ENCODE assay signal across 8 mouse cellular contexts in the genomic region with DNA sequence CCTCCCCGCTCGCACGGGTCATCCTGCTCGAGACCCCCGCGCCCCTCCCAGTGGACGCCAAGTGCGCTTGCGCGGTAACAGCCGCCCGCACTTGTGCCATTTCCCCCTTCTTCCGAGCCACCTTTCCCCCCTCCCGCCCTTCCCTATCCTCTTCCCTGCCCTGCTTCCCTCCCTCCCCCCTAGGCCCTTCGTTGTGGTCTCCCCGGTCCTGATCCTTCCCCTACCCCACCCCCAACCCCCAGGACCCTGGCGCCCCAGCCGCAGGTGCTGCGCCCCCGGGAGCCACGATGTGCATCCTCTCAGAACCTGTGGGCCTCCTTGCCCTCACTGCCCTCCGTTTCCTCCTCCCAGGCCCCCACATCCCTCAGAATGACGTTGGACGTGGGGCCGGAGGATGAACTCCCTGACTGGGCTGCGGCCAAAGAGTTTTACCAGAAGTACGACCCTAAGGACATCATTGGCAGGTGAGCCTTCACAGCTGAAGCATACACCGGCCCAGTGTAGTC. TPM values are rescaled to one million over a fixed set of nuclear protein-coding genes. Genes with fewer than 3 reads are reported as not detected.
DNase-seq lines count a peak whose midpoint lies in the region; ATAC-seq and TF ChIP-seq lines count a peak whose summit lies in the region.

No protein-coding gene starts in this region.

- H3K36me3 ChIP-seq in forebrain, embryonic 10.5 days (replicated peaks) = peaks cover 39% of the 10 kb centered on the region
- H3K36me3 ChIP-seq in limb, embryonic 10.5 days = peaks cover 44% of the 10 kb centered on the region
- H3K36me3 ChIP-seq in neural tube, embryonic 15.5 days = peaks cover 27% of the 10 kb centered on the region

- no peaks in the 10 kb centered on the region for H3K27me3 ChIP-seq in forebrain, embryonic 10.5 days (ENCODE audit: poor library complexity, severe bottlenecking)
- H3K27me3 ChIP-seq in limb, embryonic 10.5 days (ENCODE audit: low read depth, poor library complexity, severe bottlenecking) = no peaks in the 10 kb centered on the region
- H3K27me3 ChIP-seq in neural tube, embryonic 15.5 days (replicated peaks) = no peaks in the 10 kb centered on the region

- peak overlapping the region; percentile 94 for H3K4me2 ChIP-seq in neural tube, embryonic 15.5 days

- intact Hi-C loops in left cerebral cortex, postnatal 4 days (cut with DNase I) = no loop called here
- intact Hi-C loops in left cerebral cortex, postnatal 14 days (cut with DNase I) = no loop called here

- H3K9ac ChIP-seq in neural tube, embryonic 15.5 days (replicated peaks) = peak overlapping the region; percentile 95

- no peak for TF ChIP-seq CTCF in bone marrow, adult 2 months (IDR thresholded peaks at IDR 0.05; ENCODE audit: control insufficient read depth, insufficient read depth, low read length)

- peak overlapping the region; percentile 57 for H3K27ac ChIP-seq in bone marrow, adult 2 months (ENCODE audit: control insufficient read depth, insufficient read depth, low read depth, low read length, poor library complexity)
- peak overlapping the region; percentile 92 for H3K27ac ChIP-seq in forebrain, embryonic 10.5 days
- peak overlapping the region; percentile 92 for H3K27ac ChIP-seq in limb, embryonic 10.5 days
- H3K27ac ChIP-seq in neural tube, embryonic 15.5 days (replicated peaks) = peak overlapping the region; percentile 86

- H3K4me1 ChIP-seq in bone marrow, adult 2 months (ENCODE audit: control insufficient read depth, insufficient read depth, low read length) = peaks cover 1% of the 10 kb centered on the region
- peaks cover 27% of the 10 kb centered on the region for H3K4me1 ChIP-seq in forebrain, embryonic 10.5 days
- peaks cover 20% of the 10 kb centered on the region for H3K4me1 ChIP-seq in limb, embryonic 10.5 days
- H3K4me1 ChIP-seq in neural tube, embryonic 15.5 days = peaks cover 33% of the 10 kb centered on the region

- H3K9me3 ChIP-seq in forebrain, embryonic 10.5 days = no peaks in the 10 kb centered on the region
- no peaks in the 10 kb centered on the region for H3K9me3 ChIP-seq in limb, embryonic 10.5 days (replicated peaks)
- H3K9me3 ChIP-seq in neural tube, embryonic 15.5 days (replicated peaks) = no peaks in the 10 kb centered on the region

- TF ChIP-seq POLR2A in bone marrow, adult 2 months (IDR thresholded peaks at IDR 0.05; ENCODE audit: borderline replicate concordance, control insufficient read depth, low read depth, low read length) = no peak

- peak overlapping the region; percentile 90 for H3K4me3 ChIP-seq in bone marrow, adult 2 months (replicated peaks; ENCODE audit: control insufficient read depth, low read depth, low read length)
- H3K4me3 ChIP-seq in forebrain, embryonic 10.5 days = peak overlapping the region; percentile 93
- peak overlapping the region; percentile 92 for H3K4me3 ChIP-seq in limb, embryonic 10.5 days
- H3K4me3 ChIP-seq in neural tube, embryonic 15.5 days (replicated peaks) = peak overlapping the region; percentile 74

- ATAC-seq in neural tube, embryonic 15.5 days (ENCODE audit: low FRiP score) = no peak; the same call in 1 of the 2 replicates
- no peak for ATAC-seq in megakaryocyte-erythroid progenitor cell, adult 5-6 weeks (replicated peaks; ENCODE audit: low FRiP score, low TSS enrichment, poor library complexity, severe bottlenecking)

- peak; percentile 25 for DNase-seq in left cerebral cortex, postnatal 4 days
- DNase-seq in left cerebral cortex, postnatal 14 days (ENCODE audit: low spot score in 2 of 2) = no peak
- DNase-seq in forebrain, embryonic 10.5 days (ENCODE audit: extremely low spot score, low spot score) = no peak
- DNase-seq in limb, embryonic 10.5 days (ENCODE audit: low spot score) = no peak
- no peak for DNase-seq in Muller cell, postnatal 12 days (ENCODE audit: inconsistent ontology term)

- under 1% methylated on average over 28 of the region's 28 CpGs for WGBS in bone marrow, adult 2 months
- WGBS in forebrain, embryonic 10.5 days = 3% methylated on average over 25 of the region's 28 CpGs
- 1% methylated on average over 27 of the region's 28 CpGs for WGBS in limb, embryonic 10.5 days
- under 1% methylated on average over 23 of the region's 28 CpGs for WGBS in neural tube, embryonic 15.5 days

RNA-seq across cellular contexts. Expression of gene Phkg2, which starts 0.4 kb away (rescaled TPM):
- total RNA-seq in left cerebral cortex, postnatal 4 days (2021) = 10 to 100 TPM; 69.5 to 70.1 TPM
- total RNA-seq in left cerebral cortex, postnatal 14 days (2021) = 10 to 100 TPM; 71.5 to 75.9 TPM
- polyA plus RNA-seq in bone marrow, adult 2 months (2011; ENCODE audit: insufficient read depth, insufficient read length, low replicate concordance, missing spikeins) = 83.6 and 169 TPM in 2 replicates
- 42.4 and 45.0 TPM in 2 replicates for polyA plus RNA-seq in forebrain, embryonic 10.5 days (2016; fragmentation: Nextera tagmentation; extraction: Ambion mirVana)
- 34.1 and 39.6 TPM in 2 replicates for polyA plus RNA-seq in limb, embryonic 10.5 days (2016; fragmentation: Nextera tagmentation; extraction: Ambion mirVana)
- polyA plus RNA-seq in neural tube, embryonic 15.5 days (2015; fragmentation: Nextera tagmentation; extraction: Ambion mirVana) = 57.4 and 60.6 TPM in 2 replicates
- total RNA-seq in megakaryocyte-erythroid progenitor cell, adult 5-6 weeks (2014; fragmentation: Nextera tagmentation) = 43.0 and 59.6 TPM in 2 replicates
- total RNA-seq in megakaryocyte-erythroid progenitor cell, adult 5-6 weeks (2017) = 21.1 and 30.5 TPM in 2 replicates

RNA-seq across cellular contexts. Expression of gene Tmem265, which starts 12.4 kb away (rescaled TPM):
- 1 to 10 TPM; 6.9 to 9.3 TPM for total RNA-seq in left cerebral cortex, postnatal 4 days (2021)
- 1 to 10 TPM; 2.3 to 3.2 TPM for total RNA-seq in left cerebral cortex, postnatal 14 days (2021)
- polyA plus RNA-seq in bone marrow, adult 2 months (2011; ENCODE audit: insufficient read depth, insufficient read length, low replicate concordance, missing spikeins) = 20.5 and 41.0 TPM in 2 replicates
- 6.2 TPM in 2 replicates for polyA plus RNA-seq in forebrain, embryonic 10.5 days (2016; fragmentation: Nextera tagmentation; extraction: Ambion mirVana)
- polyA plus RNA-seq in limb, embryonic 10.5 days (2016; fragmentation: Nextera tagmentation; extraction: Ambion mirVana) = 3.1 and 4.1 TPM in 2 replicates
- polyA plus RNA-seq in neural tube, embryonic 15.5 days (2015; fragmentation: Nextera tagmentation; extraction: Ambion mirVana) = 6.9 and 7.3 TPM in 2 replicates
- total RNA-seq in megakaryocyte-erythroid progenitor cell, adult 5-6 weeks (2014; fragmentation: Nextera tagmentation) = not detected in 2 replicates
- 3.4 TPM in 1 of 2 replicates, not detected in the other for total RNA-seq in megakaryocyte-erythroid progenitor cell, adult 5-6 weeks (2017)

RNA-seq across cellular contexts. Expression of gene Ccdc189, which starts 14.8 kb away (rescaled TPM):
- total RNA-seq in left cerebral cortex, postnatal 4 days (2021) = 1 to 10 TPM; 7.0 to 7.8 TPM
- total RNA-seq in left cerebral cortex, postnatal 14 days (2021) = 10 to 100 TPM in 1 of 2 experiments, 1 to 10 TPM in 1; 9.5 to 11.3 TPM
- polyA plus RNA-seq in bone marrow, adult 2 months (2011; ENCODE audit: insufficient read depth, insufficient read length, low replicate concordance, missing spikeins) = 9.9 and 15.2 TPM in 2 replicates
- 12.2 and 12.8 TPM in 2 replicates for polyA plus RNA-seq in forebrain, embryonic 10.5 days (2016; fragmentation: Nextera tagmentation; extraction: Ambion mirVana)
- 9.4 and 12.4 TPM in 2 replicates for polyA plus RNA-seq in limb, embryonic 10.5 days (2016; fragmentation: Nextera tagmentation; extraction: Ambion mirVana)
- polyA plus RNA-seq in neural tube, embryonic 15.5 days (2015; fragmentation: Nextera tagmentation; extraction: Ambion mirVana) = 7.1 and 7.4 TPM in 2 replicates
- 6.1 TPM in 1 of 2 replicates, not detected in the other for total RNA-seq in megakaryocyte-erythroid progenitor cell, adult 5-6 weeks (2014; fragmentation: Nextera tagmentation)
- 0.38 and 6.8 TPM in 2 replicates for total RNA-seq in megakaryocyte-erythroid progenitor cell, adult 5-6 weeks (2017)

RNA-seq across cellular contexts. Expression of gene Rnf40, which starts 15.0 kb away (rescaled TPM):
- total RNA-seq in left cerebral cortex, postnatal 4 days (2021) = 10 to 100 TPM; 75.1 to 82.6 TPM
- total RNA-seq in left cerebral cortex, postnatal 14 days (2021) = 10 to 100 TPM; 69.5 to 74.7 TPM
- polyA plus RNA-seq in bone marrow, adult 2 months (2011; ENCODE audit: insufficient read depth, insufficient read length, low replicate concordance, missing spikeins) = 52.7 and 66.7 TPM in 2 replicates
- 60.5 and 62.8 TPM in 2 replicates for polyA plus RNA-seq in forebrain, embryonic 10.5 days (2016; fragmentation: Nextera tagmentation; extraction: Ambion mirVana)
- polyA plus RNA-seq in limb, embryonic 10.5 days (2016; fragmentation: Nextera tagmentation; extraction: Ambion mirVana) = 62.2 and 69.6 TPM in 2 replicates
- polyA plus RNA-seq in neural tube, embryonic 15.5 days (2015; fragmentation: Nextera tagmentation; extraction: Ambion mirVana) = 37.9 and 38.5 TPM in 2 replicates
- total RNA-seq in megakaryocyte-erythroid progenitor cell, adult 5-6 weeks (2014; fragmentation: Nextera tagmentation) = 45.6 and 48.7 TPM in 2 replicates
- 35.1 and 37.9 TPM in 2 replicates for total RNA-seq in megakaryocyte-erythroid progenitor cell, adult 5-6 weeks (2017)

RNA-seq across cellular contexts. Expression of gene Zfp629, which starts 42.0 kb away (rescaled TPM):
- total RNA-seq in left cerebral cortex, postnatal 4 days (2021) = 10 to 100 TPM; 31.5 to 33.4 TPM
- 10 to 100 TPM; 24.1 to 25.7 TPM for total RNA-seq in left cerebral cortex, postnatal 14 days (2021)
- polyA plus RNA-seq in bone marrow, adult 2 months (2011; ENCODE audit: insufficient read depth, insufficient read length, low replicate concordance, missing spikeins) = 6.3 and 14.2 TPM in 2 replicates
- polyA plus RNA-seq in forebrain, embryonic 10.5 days (2016; fragmentation: Nextera tagmentation; extraction: Ambion mirVana) = 30.6 and 33.0 TPM in 2 replicates
- 29.0 and 32.9 TPM in 2 replicates for polyA plus RNA-seq in limb, embryonic 10.5 days (2016; fragmentation: Nextera tagmentation; extraction: Ambion mirVana)
- polyA plus RNA-seq in neural tube, embryonic 15.5 days (2015; fragmentation: Nextera tagmentation; extraction: Ambion mirVana) = 14.5 and 15.8 TPM in 2 replicates
- total RNA-seq in megakaryocyte-erythroid progenitor cell, adult 5-6 weeks (2014; fragmentation: Nextera tagmentation) = 7.2 and 7.8 TPM in 2 replicates
- 3.4 and 9.1 TPM in 2 replicates for total RNA-seq in megakaryocyte-erythroid progenitor cell, adult 5-6 weeks (2017)
